Mouse (Mus musculus): ENCODE measurements at regions not wholly inside any gene's neighbourhood (a gene's known extent, or its start where the extent isn't known, plus 50 kb on each side); places are given as distances from the start of the nearest gene placed in this dataset.

DNA sequence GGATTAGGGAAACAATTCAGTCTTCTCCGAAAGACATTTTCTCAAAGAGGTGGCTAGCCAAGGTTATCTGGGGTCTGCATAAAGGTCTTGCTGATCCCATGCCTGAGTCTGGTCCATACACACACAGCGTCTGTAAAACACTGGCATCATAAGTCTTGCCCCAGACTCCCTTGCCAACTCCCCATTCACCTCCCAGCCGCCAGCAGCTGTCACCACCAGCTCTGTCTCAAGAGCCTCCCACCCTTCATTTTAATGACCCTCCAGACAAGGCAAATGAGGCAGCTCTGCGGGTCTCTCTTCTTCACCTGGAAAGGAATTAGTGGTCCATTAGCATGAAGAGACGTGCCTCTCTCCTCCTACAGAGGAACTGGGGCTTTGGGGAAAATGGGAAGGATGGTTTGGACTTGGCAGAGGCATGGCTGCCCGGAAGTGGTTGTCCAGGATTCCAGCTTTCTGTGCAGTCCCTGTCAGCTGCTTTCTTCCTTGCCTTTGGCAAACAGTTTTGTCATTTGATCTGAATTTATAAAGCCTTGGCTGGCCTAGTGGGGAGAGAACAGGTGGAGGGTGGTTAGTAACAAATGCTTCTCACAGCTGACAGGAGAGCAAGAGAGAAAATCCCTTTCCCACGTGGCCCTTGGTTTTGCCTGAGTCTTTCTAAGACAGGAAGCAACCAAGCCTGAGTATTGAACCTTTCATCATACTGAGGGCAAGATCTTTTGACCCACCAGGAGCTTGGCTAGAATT is 173.3 kb upstream of the Opcml start:
- TF ChIP-seq CTCF (IDR thresholded peaks at IDR 0.05; ENCODE audit: insufficient read depth, low read length) (no peak), POLR2A (IDR thresholded peaks at IDR 0.05; ENCODE audit: borderline replicate concordance, extremely low read depth, low read depth, low read length) (no peak)
